Mouse (Mus musculus): ENCODE results near the gene Gm4756.
"Not testable (repeated sequence)": the region's sequence is repeated elsewhere in the genome, so short reads cannot be mapped to it uniquely, and the experiment has no call there.

The Gm4756 gene

DNA sequence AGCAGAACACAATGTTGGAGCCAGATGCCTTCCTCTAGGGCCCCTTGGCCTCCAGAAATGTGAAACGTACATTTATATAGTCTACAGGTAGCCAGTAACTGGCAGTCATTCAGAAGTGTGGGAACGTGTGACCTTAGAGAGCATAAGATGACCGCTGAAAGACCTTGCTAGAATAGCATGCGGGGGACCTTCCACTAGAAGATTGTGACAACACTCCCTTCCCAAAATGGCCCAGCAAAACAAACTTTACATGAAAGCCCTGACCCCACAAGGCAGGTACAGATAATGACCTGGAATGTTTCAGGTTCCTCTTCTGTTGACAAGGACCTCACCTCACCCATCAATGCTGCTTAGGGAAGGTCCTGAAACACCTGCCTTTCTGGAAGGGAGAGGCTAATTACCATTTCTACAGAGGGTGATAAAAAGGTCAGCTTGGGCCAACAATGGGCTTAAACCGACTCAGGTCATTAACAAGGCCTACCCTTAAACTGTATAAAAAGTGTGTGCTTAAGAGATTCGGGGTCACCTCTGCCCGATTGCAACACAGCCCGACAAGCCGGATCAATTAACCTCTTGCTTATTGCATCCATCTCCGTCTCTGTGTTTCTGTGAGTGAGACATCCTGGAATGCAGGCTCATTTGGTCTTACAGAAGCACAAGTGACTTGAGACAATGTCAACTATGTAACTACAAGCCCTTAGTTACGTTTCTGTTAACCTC is at the start of gene Gm4756:
TSS of gene Gm4756 (minus strand) at position 51 of the 720 bp plus-strand sequence.
- DNase-seq (ENCODE audit: low spot score in 2 of 2): no peak

DNA sequence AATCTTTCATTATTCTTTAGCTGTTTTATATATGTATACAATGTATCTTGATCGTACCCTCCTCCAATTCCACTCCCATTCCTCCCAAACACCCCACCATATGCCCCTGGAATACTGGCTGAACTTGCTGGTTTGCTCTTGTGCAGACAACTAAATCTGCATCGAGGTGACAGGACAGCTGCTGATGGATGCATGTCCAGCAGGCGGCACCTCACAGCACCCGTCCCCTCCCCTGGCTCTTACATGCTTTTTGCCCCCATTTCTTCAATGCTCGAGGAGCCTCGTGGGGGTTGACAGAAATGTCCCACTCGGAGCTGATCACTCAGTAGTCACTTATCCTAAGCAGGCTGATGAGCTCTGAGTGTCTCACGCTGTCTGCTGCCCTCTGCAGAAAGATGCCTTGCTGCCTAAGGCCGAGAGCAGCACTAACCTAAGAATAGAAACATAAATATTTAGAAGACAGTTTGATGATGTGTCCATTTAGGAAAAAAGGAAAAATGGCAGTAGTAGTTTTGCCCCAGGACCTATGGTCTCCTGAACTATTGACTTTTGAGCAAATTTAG is 45.5 kb upstream of the Gm4756 start:
- no peak for DNase-seq (ENCODE audit: low spot score in 2 of 2)

GRCm38 (mm10) chr12:72694438-72694837 is 45.0 kb upstream of the Gm4756 start:
- DNase-seq (ENCODE audit: low spot score in 2 of 2): no peak

DNA sequence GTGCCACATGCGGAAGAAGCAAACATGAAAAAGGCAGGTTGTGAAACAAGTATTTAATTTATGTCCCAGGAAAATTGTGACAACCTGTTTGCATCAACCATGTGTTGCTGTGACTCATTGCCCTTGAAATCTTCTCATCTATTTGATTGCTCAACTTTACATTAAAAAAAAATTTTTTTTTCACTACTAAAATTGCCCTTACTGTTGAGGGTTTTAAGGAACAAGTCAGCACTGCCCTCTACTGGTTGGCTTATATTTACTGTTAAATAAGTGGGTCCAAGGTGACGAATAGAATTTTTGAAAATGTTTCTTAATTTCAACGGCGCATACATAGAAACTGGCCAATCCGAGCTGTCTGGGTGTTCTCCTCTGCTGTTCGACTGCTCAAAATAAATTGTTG is 44.4 kb upstream of the Gm4756 start:
- no peak for DNase-seq (ENCODE audit: low spot score in 2 of 2)

GRCm38 (mm10) chr12:72688281-72688680 is 38.8 kb upstream of the Gm4756 start:
- DNase-seq (ENCODE audit: low spot score in 2 of 2): not testable (repeated sequence)

DNA sequence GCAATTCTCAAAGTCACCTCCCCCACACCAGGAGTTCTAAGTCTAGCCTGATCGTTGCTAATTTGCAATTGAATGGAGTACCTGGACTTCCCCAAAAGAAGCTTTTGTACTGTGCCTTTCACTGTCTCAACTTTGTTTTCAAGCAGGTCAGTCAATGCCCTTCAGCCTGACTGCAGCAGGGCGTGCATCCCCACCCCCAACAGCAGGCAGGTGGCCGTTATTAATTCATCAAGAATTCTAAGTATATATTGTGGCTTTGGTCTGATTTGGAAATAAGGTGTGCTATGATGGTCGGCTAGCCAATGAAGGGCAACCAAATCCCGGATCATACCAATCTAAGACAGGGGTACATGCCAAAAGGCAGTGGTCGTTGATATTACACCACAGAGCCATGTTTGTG is 38.3 kb upstream of the Gm4756 start:
- DNase-seq (ENCODE audit: low spot score in 2 of 2): not testable (repeated sequence)

- DNase-seq (ENCODE audit: low spot score in 2 of 2): not testable (repeated sequence)
Observed at GRCm38 (mm10) chr12:72686566-72686965, 37.1 kb upstream of the Gm4756 start.

DNA sequence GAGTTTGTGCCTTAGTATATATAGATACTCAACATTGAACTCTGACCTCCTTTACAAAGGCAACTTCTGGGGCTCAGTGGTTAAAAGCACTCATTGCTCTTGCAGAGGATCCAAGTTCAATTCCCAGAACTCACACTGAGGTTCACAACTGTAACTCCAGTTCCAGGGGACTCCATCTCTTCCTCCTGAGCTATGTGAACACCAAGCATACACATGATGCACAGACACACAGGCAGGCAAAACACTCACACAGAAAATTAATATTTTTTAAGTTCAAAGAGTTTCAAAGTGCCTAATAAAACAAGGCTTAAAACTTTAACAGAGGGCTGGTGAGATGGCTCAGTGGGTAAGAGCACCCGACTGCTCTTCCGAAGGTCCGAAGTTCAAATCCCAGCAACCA is 34.2 kb upstream of the Gm4756 start:
- DNase-seq (ENCODE audit: low spot score in 2 of 2): no peak

- DNase-seq (ENCODE audit: low spot score in 2 of 2): no peak
Observed at GRCm38 (mm10) chr12:72682511-72683282, 33.2 kb upstream of the Gm4756 start.

DNA sequence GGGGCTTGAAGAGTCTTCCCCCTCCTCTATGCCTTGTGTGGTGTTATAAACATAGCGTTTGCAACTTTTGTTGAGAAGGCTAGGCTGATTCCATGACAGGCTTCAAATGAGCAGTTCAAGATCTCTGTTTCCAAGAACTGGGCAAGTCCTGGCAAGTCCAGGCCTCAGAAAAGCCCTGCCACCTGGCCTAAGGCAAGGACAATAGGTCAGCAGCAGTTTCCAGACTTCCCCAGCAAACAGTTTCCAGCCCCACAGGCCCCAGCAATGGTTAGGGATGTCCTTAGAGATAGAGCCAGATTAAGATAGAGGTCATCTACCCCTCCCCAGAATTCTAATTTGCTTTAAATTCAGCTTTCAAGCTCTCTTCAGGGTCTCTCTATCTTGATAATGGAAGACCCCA is 32.5 kb upstream of the Gm4756 start:
- no peak for DNase-seq (ENCODE audit: low spot score in 2 of 2)

DNA sequence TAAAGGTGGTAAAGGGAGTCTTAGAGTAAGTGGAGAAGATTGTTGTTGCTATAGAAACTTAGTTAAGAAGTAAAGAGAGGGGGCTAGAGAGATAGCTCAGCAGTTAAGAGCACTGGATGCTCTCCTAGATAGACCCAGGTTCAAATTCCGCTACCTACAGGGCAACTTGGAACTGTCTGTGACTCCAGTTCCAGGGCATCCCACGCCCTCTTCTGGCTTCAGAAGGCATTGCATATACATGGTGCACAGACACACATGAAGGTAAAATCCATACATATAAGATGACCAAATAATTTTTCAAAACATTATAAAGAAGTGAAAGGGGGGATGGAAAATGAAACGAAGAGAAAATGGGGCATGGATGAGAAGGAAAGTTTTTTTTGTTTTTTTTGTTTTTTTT is 30.2 kb upstream of the Gm4756 start:
- DNase-seq (ENCODE audit: low spot score in 2 of 2): no peak

- DNase-seq (ENCODE audit: low spot score in 2 of 2): no peak
Observed at GRCm38 (mm10) chr12:72674820-72675219, 25.4 kb upstream of the Gm4756 start.

DNA sequence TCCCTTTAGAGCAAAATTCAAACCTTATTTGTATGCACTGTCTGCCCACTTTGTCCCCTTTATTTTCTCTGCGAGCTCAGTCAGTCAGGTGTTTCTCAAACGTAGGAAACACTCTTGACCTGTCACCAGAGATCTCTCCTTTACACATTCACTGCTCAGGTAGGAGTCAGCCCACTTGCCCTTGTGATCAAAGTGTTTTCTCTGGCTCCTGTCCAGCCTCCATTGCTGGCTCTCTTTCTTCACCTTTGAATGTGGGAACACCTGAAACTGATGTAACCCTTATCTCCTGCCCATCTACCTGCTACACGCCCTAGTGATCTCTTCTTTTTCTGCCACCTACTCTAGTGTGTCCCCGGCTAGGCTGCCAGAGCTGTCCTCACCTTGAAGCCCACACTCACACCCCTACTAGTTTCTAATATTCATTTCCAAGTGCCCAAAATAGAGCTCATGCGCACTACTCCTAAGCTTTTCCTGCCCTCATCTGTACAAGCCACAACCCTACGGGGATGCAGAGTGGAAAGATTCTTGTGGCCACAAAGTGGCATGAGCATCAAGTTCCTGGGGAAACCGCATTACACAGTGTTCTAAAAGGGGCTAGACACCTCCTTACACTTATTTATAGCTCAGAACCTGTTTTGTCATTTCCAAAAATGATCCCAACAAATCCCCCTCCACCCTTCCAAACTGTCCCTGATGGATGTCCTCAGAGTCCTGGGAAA is 24.8 kb upstream of the Gm4756 start:
- DNase-seq (ENCODE audit: low spot score in 2 of 2): no peak

- no peak for DNase-seq (ENCODE audit: low spot score in 2 of 2)
Observed at GRCm38 (mm10) chr12:72671516-72672135, 22.2 kb upstream of the Gm4756 start.

GRCm38 (mm10) chr12:72670921-72671320 is 21.5 kb upstream of the Gm4756 start:
- no peak for DNase-seq (ENCODE audit: low spot score in 2 of 2)

GRCm38 (mm10) chr12:72667868-72668469 is 18.5 kb upstream of the Gm4756 start:
- no peak for DNase-seq (ENCODE audit: low spot score in 2 of 2)

DNA sequence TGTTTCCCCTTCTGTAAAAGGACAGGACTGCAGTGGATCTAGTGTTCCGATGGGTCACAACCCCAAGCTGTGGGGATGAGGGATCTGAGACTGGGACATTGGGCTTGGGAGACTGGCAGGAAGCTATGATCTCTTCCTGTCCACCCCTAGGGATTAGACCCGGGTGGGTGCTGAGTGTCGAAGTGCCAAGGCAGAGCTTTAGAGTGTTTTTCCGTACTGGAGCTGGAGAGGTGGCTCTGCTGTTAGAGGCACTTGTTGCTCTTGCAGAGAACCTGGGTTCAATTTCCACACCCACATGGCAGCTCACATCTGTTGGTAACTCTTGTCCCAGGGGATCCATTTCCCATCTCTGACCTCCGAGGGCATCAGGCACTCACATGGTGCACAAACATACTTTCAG is 16.6 kb upstream of the Gm4756 start:
- DNase-seq (ENCODE audit: low spot score in 2 of 2): no peak

DNA sequence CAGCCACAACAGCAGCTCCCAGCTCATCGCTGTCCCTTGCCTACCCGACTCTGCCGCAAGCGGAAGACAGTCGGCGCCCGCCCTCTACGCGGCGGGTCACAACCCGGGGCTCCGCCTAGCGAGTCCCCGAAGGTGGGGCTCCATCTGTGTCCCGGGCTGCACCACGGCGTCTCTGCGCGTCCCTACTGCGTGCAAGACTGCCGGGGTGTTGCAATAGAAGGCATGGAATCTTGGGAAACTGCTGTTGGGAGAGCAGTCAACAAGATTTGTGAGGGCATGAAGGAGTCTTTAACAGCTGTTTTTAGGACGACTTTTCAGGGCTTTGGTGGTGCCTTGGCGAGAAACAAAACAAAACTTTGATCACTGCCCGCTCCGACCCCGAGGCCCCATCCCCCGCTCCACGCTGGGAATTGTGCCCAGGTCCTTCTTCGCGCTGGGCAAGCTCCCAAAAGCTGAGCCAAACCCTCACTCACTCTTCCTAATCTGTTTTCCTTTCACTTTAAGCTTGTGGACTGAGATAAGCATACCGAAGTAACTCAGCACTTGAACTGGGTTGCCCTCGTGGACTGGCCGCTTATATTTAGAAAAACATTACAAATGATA is 15.4 kb upstream of the Gm4756 start, which contains the start of gene Dhrs7:
TSS of gene Dhrs7 (minus strand) at position 175 of the 603 bp plus-strand sequence.
- DNase-seq (ENCODE audit: low spot score in 2 of 2): peak; percentile 65 to 78

GRCm38 (mm10) chr12:72664020-72664734 is 14.7 kb upstream of the Gm4756 start:
- peak in 1 of 2 experiments; percentile 18 for DNase-seq (ENCODE audit: low spot score in 2 of 2)

DNA sequence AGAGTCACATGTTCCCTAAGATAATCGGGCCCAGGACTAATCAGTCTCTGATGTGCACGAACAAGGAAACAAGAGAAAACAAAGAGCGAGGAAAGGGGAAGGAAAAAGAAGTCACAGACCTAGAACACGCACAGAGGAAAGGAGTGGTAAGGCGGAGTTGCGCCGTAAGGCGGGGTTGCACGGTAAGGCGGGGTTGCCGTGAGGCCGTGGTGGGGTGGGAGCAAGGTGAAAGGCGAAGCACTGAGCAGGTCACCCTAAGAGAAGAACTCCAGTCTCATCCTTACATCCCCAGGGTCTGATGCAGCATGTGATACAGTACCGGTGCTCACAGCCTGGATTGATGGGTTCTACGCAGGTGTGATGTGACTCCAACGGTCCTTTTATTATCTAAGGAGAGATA is 6.3 kb upstream of the Gm4756 start:
- no peak for DNase-seq (ENCODE audit: low spot score in 2 of 2)
